Mouse (Mus musculus) thymus, adult 2 months (tissue): Measurements from ENCODE around the gene Fam178b.

Experiments used
- CTCF ChIP-seq: fragments of 200-500 bp; IDR thresholded peaks from 2 replicates; pipeline ENCODE4 v1.5.1; 2012; ENCODE audit warnings: mild to moderate bottlenecking, control low read depth, low read length, moderate library complexity, borderline replicate concordance; ENCODE audit not compliant: control insufficient read depth, poor library complexity, insufficient read depth; ENCODE audit errors: extremely low read depth
- POLR2A ChIP-seq: fragments of 200-500 bp; IDR thresholded peaks from 2 replicates; pipeline ENCODE4 v1.6.1; 2012; ENCODE audit warnings: mild to moderate bottlenecking, low read length, control low read depth, moderate library complexity; ENCODE audit not compliant: control insufficient read depth, poor library complexity, insufficient read depth; ENCODE audit errors: extremely low read depth

- TF ChIP-seq CTCF = no peak
- TF ChIP-seq POLR2A = no peak
Observed at GRCm38 (mm10) chr1:36554633-36555399, 128.2 kb downstream of the Fam178b start.
